Mouse (Mus musculus): ENCODE results near the gene Spint4. TPM values are rescaled to one million over a fixed set of nuclear protein-coding genes. Genes with fewer than 3 reads are reported as not detected.
"Not testable (repeated sequence)": the region's sequence is repeated elsewhere in the genome, so short reads cannot be mapped to it uniquely, and the experiment has no call there.

Spint4 gene
- not detected in 2 replicates for polyA plus RNA-seq (2012; rRNA removed)

- DNase-seq (ENCODE audit: extremely low spot score in 1 of 2, low spot score in 1 of 2), result no peak
These were observed at the start of gene Spint4 for GRCm38 (mm10) chr2:164698201-164698600. Spint4 (plus strand) TSS chr2:164698501.

GRCm38 (mm10) chr2:164655858-164656257 is 42.4 kb upstream of the Spint4 start, which contains the start of gene Wfdc10:
Wfdc10 (plus strand) TSS chr2:164656046.
- peak in 1 of 2 experiments; percentile 26 for DNase-seq (ENCODE audit: extremely low spot score in 1 of 2, low spot score in 1 of 2)

- no peak for DNase-seq (ENCODE audit: extremely low spot score in 1 of 2, low spot score in 1 of 2)
These were observed 41.8 kb upstream of the Spint4 start, which contains the start of gene Wfdc9 for GRCm38 (mm10) chr2:164656483-164656882. Wfdc9 (minus strand) TSS chr2:164656583.

- DNase-seq (ENCODE audit: extremely low spot score in 1 of 2, low spot score in 1 of 2), result no peak
These were observed 33.5 kb upstream of the Spint4 start for GRCm38 (mm10) chr2:164664851-164665250.

GRCm38 (mm10) chr2:164670261-164670660 is 28.0 kb upstream of the Spint4 start:
- no peak for DNase-seq (ENCODE audit: extremely low spot score in 1 of 2, low spot score in 1 of 2)

GRCm38 (mm10) chr2:164670938-164671337 is 27.4 kb upstream of the Spint4 start:
- no peak for DNase-seq (ENCODE audit: extremely low spot score in 1 of 2, low spot score in 1 of 2)

GRCm38 (mm10) chr2:164673987-164674386 is 24.3 kb upstream of the Spint4 start, which contains the start of gene Wfdc11:
Wfdc11 (minus strand) TSS chr2:164674087.
- peak in 1 of 2 experiments; percentile 16 for DNase-seq (ENCODE audit: extremely low spot score in 1 of 2, low spot score in 1 of 2)

- DNase-seq (ENCODE audit: extremely low spot score in 1 of 2, low spot score in 1 of 2), result no peak
These were observed 22.2 kb upstream of the Spint4 start for GRCm38 (mm10) chr2:164676103-164676502.

GRCm38 (mm10) chr2:164676916-164677685 is 21.2 kb upstream of the Spint4 start:
- DNase-seq (ENCODE audit: extremely low spot score in 1 of 2, low spot score in 1 of 2), result no peak

- peak; percentile 10 to 68 for DNase-seq (ENCODE audit: extremely low spot score in 1 of 2, low spot score in 1 of 2)
These were observed 19.3 kb upstream of the Spint4 start for GRCm38 (mm10) chr2:164678848-164679625.

GRCm38 (mm10) chr2:164679906-164680305 is 18.4 kb upstream of the Spint4 start:
- DNase-seq (ENCODE audit: extremely low spot score in 1 of 2, low spot score in 1 of 2), result no peak

GRCm38 (mm10) chr2:164684807-164685206 is 13.5 kb upstream of the Spint4 start, which contains the start of gene Wfdc13:
Wfdc13 (plus strand) TSS chr2:164685107.
- no peak for DNase-seq (ENCODE audit: extremely low spot score in 1 of 2, low spot score in 1 of 2)

- DNase-seq (ENCODE audit: extremely low spot score in 1 of 2, low spot score in 1 of 2), result no peak
These were observed 2.7 kb downstream of the Spint4 start for GRCm38 (mm10) chr2:164700959-164701358.

- no peak for DNase-seq (ENCODE audit: extremely low spot score in 1 of 2, low spot score in 1 of 2)
These were observed 3.5 kb downstream of the Spint4 start for GRCm38 (mm10) chr2:164701761-164702160.

GRCm38 (mm10) chr2:164704235-164704634 is 5.9 kb downstream of the Spint4 start:
- DNase-seq (ENCODE audit: extremely low spot score in 1 of 2, low spot score in 1 of 2), result no peak

GRCm38 (mm10) chr2:164705328-164705727 is 7.0 kb downstream of the Spint4 start:
- no peak for DNase-seq (ENCODE audit: extremely low spot score in 1 of 2, low spot score in 1 of 2)

- DNase-seq (ENCODE audit: extremely low spot score in 1 of 2, low spot score in 1 of 2), result no peak
These were observed 7.7 kb downstream of the Spint4 start for GRCm38 (mm10) chr2:164705991-164706390.

GRCm38 (mm10) chr2:164715005-164715404 is 16.7 kb downstream of the Spint4 start, which contains the start of gene Spint5:
Spint5 (plus strand) TSS chr2:164715305.
- no peak for DNase-seq (ENCODE audit: extremely low spot score in 1 of 2, low spot score in 1 of 2)

- DNase-seq (ENCODE audit: extremely low spot score in 1 of 2, low spot score in 1 of 2), result not testable (repeated sequence)
These were observed 18.0 kb downstream of the Spint4 start for GRCm38 (mm10) chr2:164716194-164716786.

- DNase-seq (ENCODE audit: extremely low spot score in 1 of 2, low spot score in 1 of 2), result no peak
These were observed 25.0 kb downstream of the Spint4 start for GRCm38 (mm10) chr2:164723276-164723675.
